Mouse (Mus musculus): ENCODE data around the gene Tamm41. TPM values are rescaled to one million over a fixed set of nuclear protein-coding genes. Genes with fewer than 3 reads are reported as not detected.

The Tamm41 gene
- polyA plus RNA-seq, 1 experiment from 2014 or later, result 63.0 TPM

DNA sequence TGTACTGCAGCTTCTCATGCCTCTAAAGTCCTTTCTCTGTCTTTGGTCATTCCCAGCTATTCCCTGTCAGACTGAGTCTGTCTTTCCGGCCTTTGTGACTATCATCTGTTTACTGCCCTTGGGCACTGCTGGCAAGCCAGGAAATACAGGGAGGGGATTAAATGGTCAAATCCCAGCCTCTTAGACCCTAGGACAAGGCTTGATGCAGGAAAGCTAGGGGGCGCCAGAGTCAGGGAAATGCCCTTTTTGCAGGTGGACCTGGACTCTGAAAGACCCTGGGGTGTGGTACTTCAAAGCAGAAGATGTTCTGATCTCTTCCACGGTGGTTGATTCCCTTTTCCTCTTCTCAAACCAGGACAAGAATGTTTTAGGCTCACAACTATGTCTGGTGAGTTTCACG lies 11.3 kb upstream of the Tamm41 start:
- no peak overlapping the region for H3K27ac ChIP-seq (replicated peaks)
- H3K36me3 ChIP-seq, result no peaks in the 10 kb centered on the region
- H3K27me3 ChIP-seq, result no peaks in the 10 kb centered on the region
- no peak for ATAC-seq (ENCODE audit: low FRiP score, low read depth)
- H3K4me3 ChIP-seq, result no peak overlapping the region
- H3K9me3 ChIP-seq, result no peaks in the 10 kb centered on the region
- H3K4me1 ChIP-seq, result no peaks in the 10 kb centered on the region
- no peak overlapping the region for H3K9ac ChIP-seq (replicated peaks)
- H3K4me2 ChIP-seq (replicated peaks), result no peak overlapping the region
- 24% methylated on average over 4 of the region's 4 CpGs for WGBS

DNA sequence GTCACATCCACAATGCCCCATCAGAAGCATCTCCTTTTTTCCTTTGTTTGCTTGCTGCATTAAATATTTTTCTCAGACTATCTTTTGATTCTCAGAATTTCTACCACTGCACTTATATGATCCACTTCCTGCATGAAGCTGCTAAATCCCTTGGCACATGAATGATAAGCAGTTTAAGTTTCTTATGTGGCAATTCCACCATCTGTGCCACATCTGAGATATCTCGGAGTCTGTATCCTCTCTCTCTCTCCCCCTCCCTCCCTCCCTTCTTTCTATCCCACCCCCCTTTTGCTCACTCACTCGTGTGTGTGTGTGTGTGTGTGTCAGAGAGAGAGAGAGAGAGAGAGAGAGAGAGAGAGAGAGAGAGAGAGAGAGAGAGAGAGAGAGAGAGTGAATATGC lies 10.1 kb upstream of the Tamm41 start:
- 71% methylated on average over 1 of the region's 2 CpGs for WGBS
- Histone ChIP-seq H3K27ac (replicated peaks) (no peak overlapping the region), H3K9ac (replicated peaks) (no peak overlapping the region), H3K4me2 (replicated peaks) (no peak overlapping the region), H3K4me1 (no peaks in the 10 kb centered on the region), H3K36me3 (no peaks in the 10 kb centered on the region), H3K4me3 (no peak overlapping the region), H3K9me3 (no peaks in the 10 kb centered on the region), H3K27me3 (no peaks in the 10 kb centered on the region)
- no peak for ATAC-seq (ENCODE audit: low FRiP score, low read depth)

DNA sequence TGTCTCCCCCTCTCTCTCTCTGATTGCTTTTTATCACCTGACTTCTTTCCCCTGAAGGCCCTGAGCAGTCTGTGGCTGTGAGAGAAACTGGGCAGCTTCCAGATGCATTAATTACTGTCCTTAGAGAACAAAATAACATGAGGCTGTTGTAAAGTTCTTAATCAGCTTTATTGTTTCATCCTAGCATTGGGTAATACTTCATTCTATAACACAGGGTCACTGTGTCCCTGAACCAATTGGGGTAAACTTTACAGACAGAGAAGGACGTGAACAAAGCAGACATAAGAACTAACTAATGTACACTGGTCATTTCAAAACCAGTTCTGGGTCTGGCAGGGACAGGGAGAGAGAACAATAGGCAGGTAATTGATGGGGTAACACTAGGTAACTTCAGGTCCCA lies 8.4 kb upstream of the Tamm41 start:
- Histone ChIP-seq H3K27ac (replicated peaks) (no peak overlapping the region), H3K4me3 (no peak overlapping the region), H3K9ac (replicated peaks) (no peak overlapping the region), H3K36me3 (no peaks in the 10 kb centered on the region), H3K4me1 (no peaks in the 10 kb centered on the region), H3K4me2 (replicated peaks) (no peak overlapping the region), H3K9me3 (no peaks in the 10 kb centered on the region), H3K27me3 (no peaks in the 10 kb centered on the region)
- 74% methylated on average over 1 of the region's 1 CpGs for WGBS
- ATAC-seq (ENCODE audit: low FRiP score, low read depth), result no peak

DNA sequence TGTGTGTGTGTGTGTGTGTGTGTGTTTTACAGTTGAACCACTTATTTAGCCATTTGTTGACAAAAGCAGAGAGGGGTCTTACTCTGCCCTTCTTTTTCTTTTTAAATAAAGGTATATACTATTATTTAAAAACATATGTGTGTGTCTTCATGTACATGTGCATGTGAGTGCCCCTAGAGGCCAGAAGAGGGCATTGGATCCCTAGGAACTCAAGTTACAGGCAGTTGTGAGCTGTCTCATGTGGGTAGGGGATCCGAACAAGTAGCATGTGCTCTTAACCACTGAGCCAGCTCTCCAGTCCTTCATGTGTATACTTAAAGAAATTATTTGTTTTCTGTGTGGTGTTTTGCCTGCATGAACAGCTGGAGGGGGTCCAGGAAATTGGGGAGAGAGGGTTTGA lies 7.0 kb upstream of the Tamm41 start:
- Histone ChIP-seq H3K27me3 (no peaks in the 10 kb centered on the region), H3K9ac (replicated peaks) (no peak overlapping the region), H3K36me3 (no peaks in the 10 kb centered on the region), H3K4me1 (no peaks in the 10 kb centered on the region), H3K27ac (replicated peaks) (no peak overlapping the region), H3K9me3 (no peaks in the 10 kb centered on the region), H3K4me2 (replicated peaks) (no peak overlapping the region), H3K4me3 (no peak overlapping the region)
- ATAC-seq (ENCODE audit: low FRiP score, low read depth), result no peak
- 68% methylated on average over 1 of the region's 1 CpGs for WGBS

DNA sequence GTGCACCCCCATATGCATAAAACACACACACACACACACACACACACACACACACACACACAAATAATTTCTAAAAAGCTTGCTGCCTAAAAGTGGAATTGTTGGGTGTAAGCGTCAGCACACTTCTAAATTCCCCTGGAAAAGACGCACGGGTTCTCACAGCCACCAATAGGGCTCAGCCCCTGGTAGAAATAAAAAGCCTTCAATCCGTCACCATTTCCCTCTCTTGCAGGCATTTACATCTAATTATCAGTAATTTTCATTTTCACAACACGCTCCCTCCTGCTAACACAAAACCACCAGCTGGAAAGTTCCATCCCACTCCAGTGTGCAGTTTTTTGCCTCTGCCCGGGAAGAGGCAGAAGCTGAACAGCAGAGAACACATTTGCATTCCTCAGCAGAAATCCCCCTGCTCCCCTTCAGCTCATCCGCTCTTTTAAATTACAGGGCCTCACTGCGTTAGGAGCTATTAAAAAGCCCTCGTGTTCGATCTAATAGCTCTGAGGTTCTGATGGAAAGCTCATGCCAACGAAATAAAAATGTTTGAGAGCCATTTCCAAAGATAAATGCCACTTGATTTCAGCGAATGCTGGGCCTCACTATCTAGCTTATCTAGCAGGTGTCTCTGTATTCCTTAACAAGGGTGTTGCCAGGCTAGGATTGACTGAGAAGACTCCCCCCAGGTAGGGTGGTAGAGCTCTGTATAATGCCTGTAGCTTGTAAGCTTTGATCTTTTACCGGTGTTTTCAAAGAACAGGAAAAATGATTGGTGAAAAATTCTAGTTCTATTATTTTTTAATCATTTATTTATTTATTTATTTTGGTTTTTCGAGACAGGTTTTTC lies 6.2 kb upstream of the Tamm41 start:
- Histone ChIP-seq H3K4me3 (no peak overlapping the region), H3K27ac (replicated peaks) (no peak overlapping the region), H3K27me3 (no peaks in the 10 kb centered on the region), H3K4me2 (replicated peaks) (no peak overlapping the region), H3K36me3 (no peaks in the 10 kb centered on the region), H3K9me3 (no peaks in the 10 kb centered on the region), H3K9ac (replicated peaks) (no peak overlapping the region), H3K4me1 (no peaks in the 10 kb centered on the region)
- 64% methylated on average over 14 of the region's 14 CpGs for WGBS
- ATAC-seq (ENCODE audit: low FRiP score, low read depth), result no peak

- Histone ChIP-seq H3K9ac (replicated peaks) (no peak overlapping the region), H3K27ac (replicated peaks) (no peak overlapping the region), H3K36me3 (no peaks in the 10 kb centered on the region), H3K27me3 (no peaks in the 10 kb centered on the region), H3K4me3 (no peak overlapping the region), H3K4me1 (no peaks in the 10 kb centered on the region), H3K4me2 (replicated peaks) (no peak overlapping the region), H3K9me3 (no peaks in the 10 kb centered on the region)
- ATAC-seq (ENCODE audit: low FRiP score, low read depth), result no peak
- 72% methylated on average over 10 of the region's 10 CpGs for WGBS
Observed at GRCm38 (mm10) chr6:115042609-115043008, 4.9 kb upstream of the Tamm41 start.

- Histone ChIP-seq H3K4me2 (replicated peaks) (no peak overlapping the region), H3K27ac (replicated peaks) (no peak overlapping the region), H3K9ac (replicated peaks) (no peak overlapping the region), H3K4me3 (no peak overlapping the region), H3K4me1 (peaks cover 11% of the 10 kb centered on the region), H3K27me3 (no peaks in the 10 kb centered on the region), H3K36me3 (peaks cover 48% of the 10 kb centered on the region), H3K9me3 (no peaks in the 10 kb centered on the region)
- 97% methylated on average over 5 of the region's 5 CpGs for WGBS
- no peak for ATAC-seq (ENCODE audit: low FRiP score, low read depth)
Observed at GRCm38 (mm10) chr6:115033441-115033840, 4.2 kb downstream of the Tamm41 start.

DNA sequence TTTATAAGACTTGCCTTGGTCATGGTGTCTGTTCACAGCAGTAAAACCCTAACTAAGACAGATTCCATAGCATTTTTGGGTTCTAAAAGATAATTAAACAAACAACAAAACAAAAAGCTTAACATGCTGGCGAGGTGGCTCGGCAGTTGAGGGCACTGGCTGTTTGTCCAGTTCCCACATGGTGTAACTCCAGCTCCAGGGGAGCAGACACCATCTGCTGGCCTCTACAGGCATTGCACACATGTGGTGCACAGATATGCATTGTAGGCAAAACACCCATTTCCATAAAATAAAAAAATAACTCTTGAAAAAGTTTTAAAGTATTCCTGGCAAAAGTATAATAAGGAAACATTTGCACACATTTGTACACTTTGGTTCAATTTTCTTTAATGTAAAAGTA lies 7.6 kb downstream of the Tamm41 start:
- Histone ChIP-seq H3K9ac (replicated peaks) (no peak overlapping the region), H3K4me3 (no peak overlapping the region), H3K4me1 (no peaks in the 10 kb centered on the region), H3K27me3 (no peaks in the 10 kb centered on the region), H3K9me3 (no peaks in the 10 kb centered on the region), H3K27ac (replicated peaks) (no peak overlapping the region), H3K36me3 (peaks cover 59% of the 10 kb centered on the region), H3K4me2 (replicated peaks) (no peak overlapping the region)
- ATAC-seq (ENCODE audit: low FRiP score, low read depth), result no peak
- WGBS, result 81% methylated on average over 2 of the region's 2 CpGs

DNA sequence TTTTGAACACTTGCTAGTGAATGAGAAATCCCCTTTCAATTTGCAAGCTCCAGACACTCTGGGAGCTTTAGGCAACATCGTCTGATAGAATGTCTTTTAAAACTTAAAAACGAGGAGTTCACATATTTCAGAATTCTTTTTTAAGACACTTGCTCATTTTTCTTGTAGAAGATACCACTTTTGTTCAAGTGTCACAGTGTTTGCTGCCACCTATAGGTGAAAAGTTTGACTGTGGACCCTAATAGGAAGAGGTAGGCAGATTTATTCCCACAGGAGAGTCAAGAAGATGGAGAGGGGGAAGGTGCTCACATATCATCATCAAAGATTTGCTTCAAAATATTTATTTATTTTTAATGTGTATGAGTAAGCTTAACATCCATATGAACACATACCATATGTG lies 8.4 kb downstream of the Tamm41 start:
- no peak for ATAC-seq (ENCODE audit: low FRiP score, low read depth)
- no peak overlapping the region for H3K9ac ChIP-seq (replicated peaks)

GRCm38 (mm10) chr6:115027485-115027992 lies 10.1 kb downstream of the Tamm41 start:
- H3K4me2 ChIP-seq (replicated peaks), result no peak overlapping the region
- no peak overlapping the region for H3K9ac ChIP-seq (replicated peaks)
- no peak for ATAC-seq (ENCODE audit: low FRiP score, low read depth)
- H3K4me1 ChIP-seq, result no peaks in the 10 kb centered on the region
- no peak overlapping the region for H3K27ac ChIP-seq (replicated peaks)
- peaks cover 60% of the 10 kb centered on the region for H3K36me3 ChIP-seq
- H3K27me3 ChIP-seq, result no peaks in the 10 kb centered on the region
- no peaks in the 10 kb centered on the region for H3K9me3 ChIP-seq
- H3K4me3 ChIP-seq, result no peak overlapping the region
- 91% methylated on average over 14 of the region's 14 CpGs for WGBS

More for the DNA sequence above, 8.4 kb downstream of the Tamm41 start:
- Histone ChIP-seq H3K4me3 (no peak overlapping the region), H3K27ac (replicated peaks) (no peak overlapping the region), H3K4me1 (no peaks in the 10 kb centered on the region), H3K4me2 (replicated peaks) (no peak overlapping the region), H3K27me3 (no peaks in the 10 kb centered on the region), H3K36me3 (peaks cover 62% of the 10 kb centered on the region), H3K9me3 (no peaks in the 10 kb centered on the region)
- WGBS, result 80% methylated on average over 2 of the region's 2 CpGs

- H3K27me3 ChIP-seq, result no peaks in the 10 kb centered on the region
- H3K36me3 ChIP-seq, result peaks cover 64% of the 10 kb centered on the region
- H3K9me3 ChIP-seq, result no peaks in the 10 kb centered on the region
- no peak overlapping the region for H3K27ac ChIP-seq (replicated peaks)
- no peak overlapping the region for H3K4me3 ChIP-seq
- H3K4me2 ChIP-seq (replicated peaks), result no peak overlapping the region
- no peak for ATAC-seq (ENCODE audit: low FRiP score, low read depth)
- WGBS, result 91% methylated on average over 9 of the region's 9 CpGs
- H3K9ac ChIP-seq (replicated peaks), result no peak overlapping the region
- no peaks in the 10 kb centered on the region for H3K4me1 ChIP-seq
Observed at GRCm38 (mm10) chr6:115022876-115023275, 14.8 kb downstream of the Tamm41 start.

DNA sequence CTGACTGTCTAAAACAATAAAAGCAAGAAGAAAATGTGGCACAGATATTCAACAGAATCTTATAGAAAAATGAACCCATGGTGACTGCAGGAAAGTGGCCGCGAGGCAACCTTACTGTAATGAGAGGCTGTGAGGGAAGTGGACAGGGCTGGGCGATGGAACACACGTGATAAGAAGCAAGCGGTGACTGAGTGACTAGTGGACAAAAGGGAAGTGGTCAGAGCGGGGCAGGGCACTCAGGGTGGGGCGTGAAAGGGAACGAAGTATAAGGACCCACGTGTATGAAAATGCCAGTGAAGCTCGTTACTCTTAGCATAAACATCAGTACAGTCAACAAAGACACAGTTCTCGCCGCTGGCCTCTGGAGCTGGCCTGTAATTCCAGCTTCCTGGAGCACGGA lies 22.2 kb downstream of the Tamm41 start:
- Histone ChIP-seq H3K4me2 (replicated peaks) (no peak overlapping the region), H3K9me3 (no peaks in the 10 kb centered on the region), H3K36me3 (peaks cover 39% of the 10 kb centered on the region), H3K27me3 (no peaks in the 10 kb centered on the region), H3K9ac (replicated peaks) (no peak overlapping the region), H3K4me1 (no peaks in the 10 kb centered on the region), H3K27ac (replicated peaks) (no peak overlapping the region), H3K4me3 (no peak overlapping the region)
- WGBS, result 92% methylated on average over 13 of the region's 13 CpGs
- ATAC-seq (ENCODE audit: low FRiP score, low read depth), result no peak

GRCm38 (mm10) chr6:115013574-115013973 lies 24.1 kb downstream of the Tamm41 start:
- no peaks in the 10 kb centered on the region for H3K27me3 ChIP-seq
- no peaks in the 10 kb centered on the region for H3K9me3 ChIP-seq
- H3K4me1 ChIP-seq, result no peaks in the 10 kb centered on the region
- peaks cover 40% of the 10 kb centered on the region for H3K36me3 ChIP-seq
- H3K9ac ChIP-seq (replicated peaks), result no peak overlapping the region
- ATAC-seq (ENCODE audit: low FRiP score, low read depth), result no peak
- 91% methylated on average over 4 of the region's 4 CpGs for WGBS
- no peak overlapping the region for H3K27ac ChIP-seq (replicated peaks)
- H3K4me2 ChIP-seq (replicated peaks), result no peak overlapping the region
- H3K4me3 ChIP-seq, result no peak overlapping the region

Data from midbrain, embryonic 12.5 days (tissue).